Mouse (Mus musculus) heart, adult 2 months (tissue): ENCODE results near the gene Arap1.
A peak's percentile ranks its signal among the peaks of the same experiment; 100 is the strongest.

Experiments
- CTCF ChIP-seq: fragments of 200-600 bp; IDR thresholded peaks from 2 replicates; pipeline ENCODE4 v1.8.1; 2022; ENCODE audit warnings: antibody characterized with exemption, mild to moderate bottlenecking, moderate library complexity
- EP300 ChIP-seq: fragments of 200-500 bp; IDR thresholded peaks from 2 replicates; pipeline ENCODE4 v1.6.1; 2011; ENCODE audit warnings: low read depth, low read length, control low read depth; ENCODE audit not compliant: insufficient read depth
- POLR2A ChIP-seq: fragments of 200-500 bp; IDR thresholded peaks from 2 replicates; pipeline ENCODE4 v1.6.1; 2011; ENCODE audit warnings: mild to moderate bottlenecking, low read depth, low read length, control low read depth; ENCODE audit not compliant: insufficient read depth

- TF ChIP-seq EP300 (peak; percentile 42; the same call in 1 of the 2 replicates), CTCF (no peak), POLR2A (peak; percentile 77)
Measured at GRCm38 (mm10) chr7:101393694-101394504, 46.0 kb downstream of the Arap1 start.
